10 mouse cellular contexts compared by ENCODE assay signal in genomic region chr10:24754874-24755540, GRCm38 (mm10). TPM values are rescaled to one million over a fixed set of nuclear protein-coding genes. Genes with fewer than 3 reads are reported as not detected.
DNase-seq lines count a peak whose midpoint lies in the region; ATAC-seq and TF ChIP-seq lines count a peak whose summit lies in the region.
"Had no signal": no experiment of that assay in that cellular context is flagged by ENCODE, and none has a peak within 500 bp of the region (broad histone marks: within the 10 kb centered on the region; RNA-seq: fewer than 3 reads in every experiment).

No protein-coding gene starts in this region.

- H3K9me3 ChIP-seq in heart, embryonic 11.5 days (replicated peaks; ENCODE audit: control insufficient read depth, low read length): no peaks in the 10 kb centered on the region
- H3K9me3 ChIP-seq in E14TG2a.4 (ENCODE audit: low read length): no peaks in the 10 kb centered on the region
- no peaks in the 10 kb centered on the region for H3K9me3 ChIP-seq in hindbrain, embryonic 12.5 days (replicated peaks)
- H3K9me3 ChIP-seq in liver, postnatal 0 days (ENCODE audit: low read length): no peaks in the 10 kb centered on the region

- no peak for DNase-seq in heart, postnatal 4 days
- DNase-seq in liver, postnatal 0 days: no peak
- no peak for DNase-seq in adrenal gland, adult 18-20 months (ENCODE audit: low spot score in 2 of 2)
- DNase-seq in right cerebral cortex, postnatal 36 days (ENCODE audit: low spot score in 2 of 2): no peak
- no peak for DNase-seq in embryo, embryonic 9.5 days (ENCODE audit: extremely low spot score)
- DNase-seq: adrenal gland, postnatal 36 days; left cerebral cortex, postnatal 4 days had no signal

- H3K9ac ChIP-seq in heart, embryonic 11.5 days (ENCODE audit: low read depth, low read length): no peak overlapping the region
- H3K9ac ChIP-seq in hindbrain, embryonic 12.5 days: no peak overlapping the region
- no peak overlapping the region; the same call in 1 of the 2 replicates for H3K9ac ChIP-seq in liver, postnatal 0 days (replicated peaks)

- peak overlapping the region; percentile 58 for H3K4me2 ChIP-seq in heart, embryonic 11.5 days
- peak overlapping the region; percentile 39 for H3K4me2 ChIP-seq in hindbrain, embryonic 12.5 days (replicated peaks)
- H3K4me2 ChIP-seq in liver, postnatal 0 days (ENCODE audit: low read depth, low read length): peak overlapping the region; percentile 60; the same call in 1 of the 2 replicates

- no peaks in the 10 kb centered on the region for H3K4me1 ChIP-seq in heart, embryonic 11.5 days (ENCODE audit: control insufficient read depth, insufficient read depth, low read length)
- peaks cover 15% of the 10 kb centered on the region for H3K4me1 ChIP-seq in E14TG2a.4 (replicated peaks; ENCODE audit: low read depth, low read length)
- peaks cover 6% of the 10 kb centered on the region for H3K4me1 ChIP-seq in hindbrain, embryonic 12.5 days
- H3K4me1 ChIP-seq in liver, postnatal 0 days (ENCODE audit: insufficient read depth): peaks cover 4% of the 10 kb centered on the region; the same call in 1 of the 2 replicates

- H3K4me3 ChIP-seq in heart, embryonic 11.5 days (ENCODE audit: low read depth, low read length): peak overlapping the region; percentile 41
- peak overlapping the region; percentile 74; the same call in 1 of the 2 replicates for H3K4me3 ChIP-seq in E14TG2a.4 (replicated peaks; ENCODE audit: low read length)
- H3K4me3 ChIP-seq in hindbrain, embryonic 12.5 days: no peak overlapping the region
- H3K4me3 ChIP-seq in liver, postnatal 0 days (ENCODE audit: low read depth, low read length): no peak overlapping the region

- no peaks in the 10 kb centered on the region for H3K36me3 ChIP-seq in heart, embryonic 11.5 days (ENCODE audit: control insufficient read depth, insufficient read depth, low read length)
- no peaks in the 10 kb centered on the region for H3K36me3 ChIP-seq in E14TG2a.4 (ENCODE audit: insufficient read depth, low read length)
- no peaks in the 10 kb centered on the region for H3K36me3 ChIP-seq in hindbrain, embryonic 12.5 days
- H3K36me3 ChIP-seq in liver, postnatal 0 days (replicated peaks; ENCODE audit: insufficient read depth, low read length): no peaks in the 10 kb centered on the region

- TF ChIP-seq EP300 in liver, postnatal 0 days (IDR thresholded peaks at IDR 0.05; ENCODE audit: low read depth): no peak

- no peaks in the 10 kb centered on the region for H3K27me3 ChIP-seq in heart, embryonic 11.5 days (ENCODE audit: control insufficient read depth, insufficient read depth, low read length)
- H3K27me3 ChIP-seq in E14TG2a.4 (ENCODE audit: insufficient read depth, low read length): no peaks in the 10 kb centered on the region
- H3K27me3 ChIP-seq in hindbrain, embryonic 12.5 days: no peaks in the 10 kb centered on the region
- no peaks in the 10 kb centered on the region for H3K27me3 ChIP-seq in liver, postnatal 0 days (ENCODE audit: insufficient read depth, low read length)

- ATAC-seq in heart, embryonic 11.5 days (replicated peaks; ENCODE audit: insufficient number of reproducible peaks, low FRiP score, low TSS enrichment): no peak
- no peak for ATAC-seq in hindbrain, embryonic 12.5 days (ENCODE audit: low FRiP score)
- no peak for ATAC-seq in liver, postnatal 0 days

- no peak overlapping the region for H3K27ac ChIP-seq in heart, embryonic 11.5 days (ENCODE audit: low read depth, low read length)
- H3K27ac ChIP-seq in hindbrain, embryonic 12.5 days: no peak overlapping the region
- H3K27ac ChIP-seq in liver, postnatal 0 days (ENCODE audit: low read depth): no peak overlapping the region

- 70% methylated on average over 9 of the region's 9 CpGs for WGBS in heart, embryonic 11.5 days (ENCODE audit: insufficient replicate concordance)
- WGBS in hindbrain, embryonic 12.5 days: 46% methylated on average over 9 of the region's 9 CpGs
- 76% methylated on average over 9 of the region's 9 CpGs for WGBS in liver, postnatal 0 days (ENCODE audit: insufficient replicate concordance)

- no peak for TF ChIP-seq CTCF in E14TG2a.4 (conservative IDR thresholded peaks at IDR 0.05; ENCODE audit: low read length)
- no peak for TF ChIP-seq CTCF in liver, postnatal 0 days (IDR thresholded peaks at IDR 0.05; ENCODE audit: low read depth)

RNA-seq across cellular contexts. Expression of gene Enpp1, which starts 43.0 kb away (rescaled TPM):
- polyA plus RNA-seq in heart, embryonic 11.5 days (2014; fragmentation: Nextera tagmentation; extraction: Ambion mirVana): 6.3 and 8.2 TPM in 2 replicates
- total RNA-seq in heart, postnatal 4 days (2021): 1 to 10 TPM; 6.9 to 7.2 TPM
- 1.4 and 1.6 TPM in 2 replicates for polyA plus RNA-seq in hindbrain, embryonic 12.5 days (2016; fragmentation: Nextera tagmentation; extraction: Ambion mirVana)
- polyA plus RNA-seq in liver, postnatal 0 days (2015; fragmentation: Nextera tagmentation; extraction: Ambion mirVana): 2.9 TPM in 2 replicates
- total RNA-seq in adrenal gland, adult 18-20 months (2021): 1 to 10 TPM; 2.4 to 2.6 TPM

Comparison
In these comparisons a context has a peak if more than half of its experiments do, and no peak if none do; other contexts are left out.
1. H3K4me3 ChIP-seq: peak in heart, embryonic 11.5 days (single experiment) and E14TG2a.4 (single experiment); none in hindbrain, embryonic 12.5 days (single experiment) and liver, postnatal 0 days (single experiment).
2. Peak in every context shown above with its lines, with median percentiles within 50 percentile points of each other: H3K4me2 ChIP-seq.